Mouse (Mus musculus): ENCODE data around the gene Kpna1.
"Not testable (repeated sequence)": the region's sequence is repeated elsewhere in the genome, so short reads cannot be mapped to it uniquely, and the experiment has no call there.

The Kpna1 gene

GRCm38 (mm10) chr16:35987930-35988329, 9.4 kb downstream of the Kpna1 start:
- no peak for DNase-seq (ENCODE audit: extremely low read depth, low read depth, low spot score)

GRCm38 (mm10) chr16:35992391-35992790, 13.8 kb downstream of the Kpna1 start:
- DNase-seq (ENCODE audit: extremely low read depth, low read depth, low spot score) = no peak

GRCm38 (mm10) chr16:35993316-35993715, 14.8 kb downstream of the Kpna1 start:
- no peak for DNase-seq (ENCODE audit: extremely low read depth, low read depth, low spot score)

- DNase-seq (ENCODE audit: extremely low read depth, low read depth, low spot score) = not testable (repeated sequence)
Observed at GRCm38 (mm10) chr16:35998852-35999251, 20.3 kb downstream of the Kpna1 start.

GRCm38 (mm10) chr16:36008396-36008795, 29.8 kb downstream of the Kpna1 start:
- DNase-seq (ENCODE audit: extremely low read depth, low read depth, low spot score) = no peak

GRCm38 (mm10) chr16:36016335-36016734, 37.8 kb downstream of the Kpna1 start:
- no peak for DNase-seq (ENCODE audit: extremely low read depth, low read depth, low spot score)

GRCm38 (mm10) chr16:36028120-36028519, 49.6 kb downstream of the Kpna1 start:
- not testable (repeated sequence) for DNase-seq (ENCODE audit: extremely low read depth, low read depth, low spot score)

- peak; percentile 82 for DNase-seq (ENCODE audit: extremely low read depth, low read depth, low spot score)
Observed at GRCm38 (mm10) chr16:36040640-36041624, 62.4 kb downstream of the Kpna1 start, which contains the start of gene Wdr5b. Gene Wdr5b, plus strand, starts transcription at chr16:36041190.

- no peak for DNase-seq (ENCODE audit: extremely low read depth, low read depth, low spot score)
Observed at GRCm38 (mm10) chr16:36041625-36042020, 63.1 kb downstream of the Kpna1 start.

- no peak for DNase-seq (ENCODE audit: extremely low read depth, low read depth, low spot score)
Observed at GRCm38 (mm10) chr16:36043073-36043472, 64.5 kb downstream of the Kpna1 start.

GRCm38 (mm10) chr16:36043964-36044363, 65.4 kb downstream of the Kpna1 start:
- DNase-seq (ENCODE audit: extremely low read depth, low read depth, low spot score) = no peak

GRCm38 (mm10) chr16:36047538-36047937, 69.0 kb downstream of the Kpna1 start:
- DNase-seq (ENCODE audit: extremely low read depth, low read depth, low spot score) = no peak

- DNase-seq (ENCODE audit: extremely low read depth, low read depth, low spot score) = no peak
Observed at GRCm38 (mm10) chr16:36051491-36051890, 72.9 kb downstream of the Kpna1 start.

GRCm38 (mm10) chr16:36053524-36054275, 75.2 kb downstream of the Kpna1 start:
- DNase-seq (ENCODE audit: extremely low read depth, low read depth, low spot score) = no peak

- no peak for DNase-seq (ENCODE audit: extremely low read depth, low read depth, low spot score)
Observed at GRCm38 (mm10) chr16:36054920-36055319, 76.4 kb downstream of the Kpna1 start.

GRCm38 (mm10) chr16:36056416-36056815, 77.9 kb downstream of the Kpna1 start:
- no peak for DNase-seq (ENCODE audit: extremely low read depth, low read depth, low spot score)

- DNase-seq (ENCODE audit: extremely low read depth, low read depth, low spot score) = no peak
Observed at GRCm38 (mm10) chr16:36057933-36058475, 79.5 kb downstream of the Kpna1 start.

GRCm38 (mm10) chr16:36062534-36062933, 84.0 kb downstream of the Kpna1 start:
- DNase-seq (ENCODE audit: extremely low read depth, low read depth, low spot score) = not testable (repeated sequence)

GRCm38 (mm10) chr16:36063315-36063714, 84.8 kb downstream of the Kpna1 start:
- no peak for DNase-seq (ENCODE audit: extremely low read depth, low read depth, low spot score)

- no peak for DNase-seq (ENCODE audit: extremely low read depth, low read depth, low spot score)
Observed at GRCm38 (mm10) chr16:36064904-36065303, 86.4 kb downstream of the Kpna1 start.

GRCm38 (mm10) chr16:36067694-36068093, 89.1 kb downstream of the Kpna1 start:
- DNase-seq (ENCODE audit: extremely low read depth, low read depth, low spot score) = no peak

Measured in fat pad, adult 2 months (tissue).